Mouse (Mus musculus): ENCODE measurements at regions not wholly inside any gene's neighbourhood (a gene's known extent, or its start where the extent isn't known, plus 50 kb on each side); places are given as distances from the start of the nearest gene placed in this dataset.

GRCm38 (mm10) chr7:128834894-128835293 is 90.2 kb downstream of the Sec23ip start:
- no peak for DNase-seq (ENCODE audit: low read depth, low spot score)

GRCm38 (mm10) chr7:128836435-128836834 is 91.7 kb downstream of the Sec23ip start:
- DNase-seq (ENCODE audit: low read depth, low spot score) = no peak

- no peak for DNase-seq (ENCODE audit: low read depth, low spot score)
These were observed 97.8 kb downstream of the Sec23ip start for GRCm38 (mm10) chr7:128842561-128842960.

GRCm38 (mm10) chr7:128843576-128843975 is 98.8 kb downstream of the Sec23ip start:
- no peak for DNase-seq (ENCODE audit: low read depth, low spot score)

- DNase-seq (ENCODE audit: low read depth, low spot score) = peak; percentile 22
These were observed 104.5 kb downstream of the Sec23ip start for GRCm38 (mm10) chr7:128849261-128849660.

GRCm38 (mm10) chr7:128854193-128854592 is 109.5 kb downstream of the Sec23ip start:
- no peak for DNase-seq (ENCODE audit: low read depth, low spot score)

GRCm38 (mm10) chr7:128854690-128855343 is 110.1 kb downstream of the Sec23ip start:
- no peak for DNase-seq (ENCODE audit: low read depth, low spot score)

GRCm38 (mm10) chr7:128860141-128860540 is 115.4 kb downstream of the Sec23ip start:
- peak; percentile 81 for DNase-seq (ENCODE audit: low read depth, low spot score)

- DNase-seq (ENCODE audit: low read depth, low spot score) = no peak
These were observed 116.0 kb downstream of the Sec23ip start for GRCm38 (mm10) chr7:128860709-128861108.

GRCm38 (mm10) chr7:128861376-128861775 is 116.6 kb downstream of the Sec23ip start:
- DNase-seq (ENCODE audit: low read depth, low spot score) = no peak

GRCm38 (mm10) chr7:128868799-128869198 is 124.1 kb downstream of the Sec23ip start:
- DNase-seq (ENCODE audit: low read depth, low spot score) = no peak

GRCm38 (mm10) chr7:128884015-128884414 is 139.3 kb downstream of the Sec23ip start:
- no peak for DNase-seq (ENCODE audit: low read depth, low spot score)

GRCm38 (mm10) chr7:128885551-128885950 is 140.8 kb downstream of the Sec23ip start:
- DNase-seq (ENCODE audit: low read depth, low spot score) = no peak

- DNase-seq (ENCODE audit: low read depth, low spot score) = no peak
These were observed 165.4 kb downstream of the Sec23ip start for GRCm38 (mm10) chr7:128910134-128910533.

- peak; percentile 62 for DNase-seq (ENCODE audit: low read depth, low spot score)
These were observed 193.4 kb downstream of the Sec23ip start for GRCm38 (mm10) chr7:128937976-128938730.

- no peak for DNase-seq (ENCODE audit: low read depth, low spot score)
These were observed 215.8 kb downstream of the Sec23ip start for GRCm38 (mm10) chr7:128960575-128960974.

- DNase-seq (ENCODE audit: low read depth, low spot score) = no peak
These were observed 235.2 kb downstream of the Sec23ip start for GRCm38 (mm10) chr7:128979904-128980303.

GRCm38 (mm10) chr7:128980827-128981226 is 236.1 kb downstream of the Sec23ip start:
- DNase-seq (ENCODE audit: low read depth, low spot score) = peak; percentile 18

- no peak for DNase-seq (ENCODE audit: low read depth, low spot score)
These were observed 254.0 kb downstream of the Sec23ip start for GRCm38 (mm10) chr7:128998759-128999158.

GRCm38 (mm10) chr7:129002419-129002818 is 254.4 kb upstream of the Plpp4 start:
- no peak for DNase-seq (ENCODE audit: low read depth, low spot score)

GRCm38 (mm10) chr7:129003150-129003549 is 253.7 kb upstream of the Plpp4 start:
- DNase-seq (ENCODE audit: low read depth, low spot score) = no peak

- DNase-seq (ENCODE audit: low read depth, low spot score) = no peak
These were observed 240.5 kb upstream of the Plpp4 start for GRCm38 (mm10) chr7:129016353-129016752.

- DNase-seq (ENCODE audit: low read depth, low spot score) = no peak
These were observed 229.7 kb upstream of the Plpp4 start for GRCm38 (mm10) chr7:129027116-129027515.

Data from mesoderm, embryonic 11.5 days (tissue).